Mouse (Mus musculus) intestine, embryonic 15.5 days (tissue): ENCODE results near the gene Hgd. TPM values are rescaled to one million over a fixed set of nuclear protein-coding genes. Genes with fewer than 3 reads are reported as not detected.
A peak's percentile ranks its signal among the peaks of the same experiment; 100 is the strongest.

Source experiments
- ATAC-seq: fragments of 200-750 bp; cut with Nextera tagmentation; 2 replicates; pipeline ENCODE4 v1.8.0; 2017; ENCODE audit warnings: moderate TSS enrichment, moderate library complexity
- H3K27ac ChIP-seq: fragments of 300-500 bp; sonication (generic); 2 replicates; pipeline ENCODE4 v1.5.1; 2015; ENCODE audit warnings: mild to moderate bottlenecking, inconsistent platforms
- H3K27me3 ChIP-seq: fragments of 300-500 bp; sonication (generic); replicated peaks from 2 replicates; pipeline ENCODE4 v1.6.1; 2015; ENCODE audit warnings: inconsistent platforms
- H3K36me3 ChIP-seq: fragments of 300-500 bp; sonication (generic); 2 replicates; pipeline ENCODE4 v1.6.1; 2015; ENCODE audit warnings: inconsistent platforms
- H3K4me1 ChIP-seq: fragments of 300-500 bp; sonication (generic); replicated peaks from 2 replicates; pipeline ENCODE4 v1.6.1; 2015; ENCODE audit warnings: inconsistent platforms
- H3K4me2 ChIP-seq: fragments of 300-500 bp; sonication (generic); replicated peaks from 2 replicates; pipeline ENCODE4 v1.6.1; 2015; ENCODE audit warnings: mild to moderate bottlenecking, inconsistent platforms
- H3K4me3 ChIP-seq: fragments of 300-500 bp; sonication (generic); replicated peaks from 2 replicates; pipeline ENCODE4 v1.5.1; 2015; ENCODE audit warnings: inconsistent platforms
- H3K9ac ChIP-seq: fragments of 300-500 bp; sonication (generic); 2 replicates; pipeline ENCODE4 v1.6.1; 2015; ENCODE audit warnings: inconsistent platforms
- H3K9me3 ChIP-seq: fragments of 300-500 bp; sonication (generic); 2 replicates; pipeline ENCODE4 v1.6.1; 2016; ENCODE audit warnings: inconsistent platforms
- WGBS: fragments of 180-500 bp; shearing (Covaris S2); methylation state at CpG from one replicate; pipeline ENCODE4 v1.1.7; 2015; 5-methylcytosine and 5-hydroxymethylcytosine counted together
- polyA plus RNA-seq: library from polyadenylated mRNA; unstranded; fragments of >200 nt; fragmentation: Nextera tagmentation; extraction: Ambion mirVana; gene quantifications from 2 replicates; pipeline ENCODE4 v1.2.1, GENCODE M21; 2015

Gene Hgd
- polyA plus RNA-seq, 1 experiment from 2014 or later, result 1.0 TPM

- no peak for ATAC-seq
- Histone ChIP-seq H3K27me3 (no peaks in the 10 kb centered on the region), H3K9ac (no peak overlapping the region), H3K36me3 (no peaks in the 10 kb centered on the region), H3K4me2 (peak overlapping the region; percentile 61), H3K4me3 (no peak overlapping the region; the same call in 1 of the 2 replicates), H3K9me3 (no peaks in the 10 kb centered on the region), H3K27ac (no peak overlapping the region), H3K4me1 (0 out of 2 replicates have a peak, but pooled peaks cover 8% of the 10 kb centered on the region)
- 54% methylated on average over 6 of the region's 6 CpGs for WGBS
Measured at GRCm38 (mm10) chr16:37583801-37584200, 3.8 kb downstream of the Hgd start.

- Histone ChIP-seq H3K9ac (peak overlapping the region; percentile 14; the same call in 1 of the 2 replicates), H3K27me3 (no peaks in the 10 kb centered on the region), H3K4me3 (peak overlapping the region; percentile 22), H3K4me2 (peak overlapping the region; percentile 61), H3K27ac (peak overlapping the region; percentile 27; the same call in 1 of the 2 replicates), H3K36me3 (no peaks in the 10 kb centered on the region), H3K4me1 (0 out of 2 replicates have a peak, but pooled peaks cover 8% of the 10 kb centered on the region), H3K9me3 (no peaks in the 10 kb centered on the region)
- peak; percentile 90 for ATAC-seq
- WGBS, result 7% methylated on average over 25 of the region's 25 CpGs
Measured at GRCm38 (mm10) chr16:37584218-37585035, 4.5 kb downstream of the Hgd start.

- Histone ChIP-seq H3K4me2 (no peak overlapping the region), H3K4me3 (no peak overlapping the region)
Measured at GRCm38 (mm10) chr16:37585129-37585563, 5.2 kb downstream of the Hgd start.

GRCm38 (mm10) chr16:37590921-37591320 lies 11.0 kb downstream of the Hgd start:
- H3K4me3 ChIP-seq, result no peak overlapping the region
- no peak overlapping the region for H3K4me2 ChIP-seq
- WGBS, result 66% methylated on average over 3 of the region's 3 CpGs
- no peaks in the 10 kb centered on the region for H3K27me3 ChIP-seq
- no peaks in the 10 kb centered on the region for H3K36me3 ChIP-seq
- ATAC-seq, result peak; percentile 84
- no peaks in the 10 kb centered on the region for H3K9me3 ChIP-seq
- H3K27ac ChIP-seq, result no peak overlapping the region
- H3K9ac ChIP-seq, result no peak overlapping the region
- H3K4me1 ChIP-seq, result no peaks in the 10 kb centered on the region

More at GRCm38 (mm10) chr16:37585129-37585563, 5.2 kb downstream of the Hgd start:
- H3K27me3 ChIP-seq, result no peaks in the 10 kb centered on the region
- H3K27ac ChIP-seq, result no peak overlapping the region
- 70% methylated on average over 8 of the region's 8 CpGs for WGBS
- H3K9me3 ChIP-seq, result no peaks in the 10 kb centered on the region
- 0 out of 2 replicates have a peak, but pooled peaks have one; percentile 2 for ATAC-seq
- no peaks in the 10 kb centered on the region for H3K36me3 ChIP-seq
- 0 out of 2 replicates have a peak, but pooled peaks cover 8% of the 10 kb centered on the region for H3K4me1 ChIP-seq
- H3K9ac ChIP-seq, result no peak overlapping the region

GRCm38 (mm10) chr16:37591551-37591950 lies 11.6 kb downstream of the Hgd start:
- 88% methylated on average over 8 of the region's 8 CpGs for WGBS
- Histone ChIP-seq H3K36me3 (no peaks in the 10 kb centered on the region), H3K9ac (no peak overlapping the region), H3K27ac (no peak overlapping the region), H3K4me2 (no peak overlapping the region), H3K4me1 (no peaks in the 10 kb centered on the region), H3K27me3 (no peaks in the 10 kb centered on the region), H3K4me3 (no peak overlapping the region), H3K9me3 (no peaks in the 10 kb centered on the region)
- no peak for ATAC-seq

GRCm38 (mm10) chr16:37597412-37597811 lies 17.5 kb downstream of the Hgd start:
- peak; percentile 63; the same call in 1 of the 2 replicates for ATAC-seq
- Histone ChIP-seq H3K9me3 (no peaks in the 10 kb centered on the region), H3K4me2 (no peak overlapping the region), H3K36me3 (no peaks in the 10 kb centered on the region), H3K27ac (no peak overlapping the region), H3K9ac (no peak overlapping the region), H3K4me3 (no peak overlapping the region), H3K4me1 (no peaks in the 10 kb centered on the region), H3K27me3 (no peaks in the 10 kb centered on the region)
- 65% methylated on average over 5 of the region's 5 CpGs for WGBS

- Histone ChIP-seq H3K9ac (no peak overlapping the region), H3K4me3 (no peak overlapping the region), H3K27ac (no peak overlapping the region), H3K9me3 (no peaks in the 10 kb centered on the region), H3K27me3 (no peaks in the 10 kb centered on the region), H3K36me3 (no peaks in the 10 kb centered on the region), H3K4me1 (no peaks in the 10 kb centered on the region), H3K4me2 (no peak overlapping the region)
- WGBS, result 68% methylated on average over 7 of the region's 7 CpGs
- peak; percentile 87 for ATAC-seq
Measured at GRCm38 (mm10) chr16:37598463-37598862, 18.5 kb downstream of the Hgd start.

GRCm38 (mm10) chr16:37599326-37599725 lies 19.4 kb downstream of the Hgd start:
- Histone ChIP-seq H3K27me3 (no peaks in the 10 kb centered on the region), H3K4me2 (no peak overlapping the region), H3K4me1 (no peaks in the 10 kb centered on the region), H3K9ac (no peak overlapping the region), H3K9me3 (no peaks in the 10 kb centered on the region), H3K36me3 (no peaks in the 10 kb centered on the region), H3K27ac (no peak overlapping the region), H3K4me3 (no peak overlapping the region)
- 76% methylated on average over 3 of the region's 3 CpGs for WGBS
- no peak for ATAC-seq

- WGBS, result 100% methylated on average over 1 of the region's 1 CpGs
- no peak for ATAC-seq
- Histone ChIP-seq H3K9ac (no peak overlapping the region), H3K27me3 (no peaks in the 10 kb centered on the region), H3K9me3 (no peaks in the 10 kb centered on the region), H3K27ac (no peak overlapping the region), H3K4me1 (no peaks in the 10 kb centered on the region), H3K4me2 (no peak overlapping the region), H3K4me3 (no peak overlapping the region), H3K36me3 (no peaks in the 10 kb centered on the region)
Measured at GRCm38 (mm10) chr16:37603431-37603830, 23.5 kb downstream of the Hgd start.

GRCm38 (mm10) chr16:37604243-37604642 lies 24.3 kb downstream of the Hgd start:
- no peaks in the 10 kb centered on the region for H3K9me3 ChIP-seq
- H3K4me2 ChIP-seq, result no peak overlapping the region
- H3K27me3 ChIP-seq, result no peaks in the 10 kb centered on the region
- no peak overlapping the region for H3K4me3 ChIP-seq
- 49% methylated on average over 6 of the region's 6 CpGs for WGBS
- no peaks in the 10 kb centered on the region for H3K36me3 ChIP-seq
- H3K9ac ChIP-seq, result no peak overlapping the region
- H3K27ac ChIP-seq, result no peak overlapping the region
- no peaks in the 10 kb centered on the region for H3K4me1 ChIP-seq
- no peak for ATAC-seq

- 74% methylated on average over 8 of the region's 8 CpGs for WGBS
- no peak overlapping the region for H3K4me3 ChIP-seq
Measured at GRCm38 (mm10) chr16:37610333-37610732, 30.4 kb downstream of the Hgd start.

GRCm38 (mm10) chr16:37611072-37611471 lies 31.1 kb downstream of the Hgd start:
- 76% methylated on average over 7 of the region's 7 CpGs for WGBS
- Histone ChIP-seq H3K27ac (no peak overlapping the region), H3K9ac (no peak overlapping the region), H3K4me1 (no peaks in the 10 kb centered on the region), H3K36me3 (no peaks in the 10 kb centered on the region), H3K9me3 (no peaks in the 10 kb centered on the region), H3K4me3 (no peak overlapping the region), H3K27me3 (no peaks in the 10 kb centered on the region), H3K4me2 (no peak overlapping the region)
- no peak for ATAC-seq

More at GRCm38 (mm10) chr16:37610333-37610732, 30.4 kb downstream of the Hgd start:
- Histone ChIP-seq H3K27me3 (no peaks in the 10 kb centered on the region), H3K27ac (no peak overlapping the region), H3K36me3 (no peaks in the 10 kb centered on the region), H3K9me3 (no peaks in the 10 kb centered on the region), H3K4me2 (no peak overlapping the region), H3K9ac (no peak overlapping the region), H3K4me1 (no peaks in the 10 kb centered on the region)
- ATAC-seq, result no peak

- no peaks in the 10 kb centered on the region for H3K27me3 ChIP-seq
- H3K4me2 ChIP-seq, result no peak overlapping the region
- WGBS, result 92% methylated on average over 5 of the region's 5 CpGs
- H3K9me3 ChIP-seq, result no peaks in the 10 kb centered on the region
- no peaks in the 10 kb centered on the region for H3K36me3 ChIP-seq
- H3K4me3 ChIP-seq, result no peak overlapping the region
- no peaks in the 10 kb centered on the region for H3K4me1 ChIP-seq
- ATAC-seq, result no peak
- no peak overlapping the region for H3K27ac ChIP-seq
- no peak overlapping the region for H3K9ac ChIP-seq
Measured at GRCm38 (mm10) chr16:37612013-37612412, 32.1 kb downstream of the Hgd start.
